Mouse (Mus musculus) testis, adult 2 months (tissue): ENCODE data around the gene Gria2.

ENCODE experiments used
- CTCF ChIP-seq: fragments of 200-500 bp; IDR thresholded peaks from 2 replicates; pipeline ENCODE4 v1.5.1; 2012; ENCODE audit warnings: low read depth, mild to moderate bottlenecking, inconsistent platforms, low read length, moderate library complexity; ENCODE audit not compliant: control insufficient read depth, insufficient read depth, insufficient replicate concordance
- POLR2A ChIP-seq: fragments of 200-500 bp; IDR thresholded peaks from 2 replicates; pipeline ENCODE4 v1.6.1; 2012; ENCODE audit warnings: low read depth, mild to moderate bottlenecking, inconsistent platforms, low read length, moderate library complexity; ENCODE audit not compliant: control insufficient read depth

DNA sequence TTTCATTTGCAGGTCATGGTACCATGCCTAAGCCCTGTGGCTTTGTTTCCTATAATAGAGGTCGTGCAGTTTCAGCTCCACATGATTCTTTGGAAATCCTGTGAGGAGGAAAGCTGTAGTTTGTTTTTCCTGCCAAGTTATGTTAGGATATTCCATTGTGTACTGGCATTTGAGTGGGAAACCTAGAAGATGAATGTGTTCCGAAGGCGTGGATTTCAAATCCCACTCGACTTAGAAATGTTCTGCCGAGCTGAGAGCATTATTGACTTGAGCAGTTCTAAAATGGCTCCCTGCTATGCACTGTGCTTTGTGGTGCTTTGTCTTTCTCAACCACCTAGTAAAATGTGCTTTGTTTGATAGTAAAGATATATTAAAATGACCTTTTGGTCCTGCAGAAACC lies 150.4 kb downstream of the Gria2 start:
- TF ChIP-seq POLR2A (no peak), CTCF (no peak)
